Mouse (Mus musculus) spleen, adult 10 weeks (tissue): ENCODE results near the gene V1rd19. TPM values are rescaled to one million over a fixed set of nuclear protein-coding genes. Genes with fewer than 3 reads are reported as not detected.

ENCODE experiments used
- polyA plus RNA-seq: library from polyadenylated mRNA; stranded (reverse); fragments of 350-450 nt; fragmentation: Illumina TruSeq; extraction: RNeasy Lipid Tissue Mini Kit (QIAGEN cat#74804); gene quantifications from one replicate; pipeline ENCODE4 v1.2.3, GENCODE M21; 2015; ENCODE audit warnings: low replicate concordance; ENCODE audit not compliant: insufficient read depth

Gene V1rd19
- not detected for polyA plus RNA-seq

GRCm38 (mm10) chr7:24001391-24001790 is at the start of gene V1rd19:
V1rd19 (plus strand) TSS chr7:24001691.

DNA sequence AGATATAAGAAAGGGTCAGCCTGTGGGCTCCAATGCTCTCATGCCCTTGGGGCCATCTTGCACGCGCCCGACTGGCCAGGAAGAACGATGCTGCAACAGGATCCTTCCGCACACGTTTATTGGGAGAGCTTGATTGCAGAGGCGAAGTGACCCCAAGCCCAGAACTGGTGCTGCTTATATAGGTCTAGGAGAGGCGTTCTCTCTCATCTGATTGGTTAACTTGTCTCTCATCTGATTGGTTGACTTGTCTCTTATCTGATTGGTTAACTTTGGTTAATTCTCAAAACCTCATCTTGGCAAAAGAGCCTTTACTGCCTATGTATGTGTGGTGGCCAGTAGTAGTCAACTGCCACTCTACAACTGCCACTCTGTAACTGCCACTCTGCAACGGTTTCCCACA is 27.2 kb upstream of the V1rd19 start, which contains the start of gene Vmn1r181:
Gene Vmn1r181, plus strand, starts transcription at position 301 of the 400 bp plus-strand sequence.

DNA sequence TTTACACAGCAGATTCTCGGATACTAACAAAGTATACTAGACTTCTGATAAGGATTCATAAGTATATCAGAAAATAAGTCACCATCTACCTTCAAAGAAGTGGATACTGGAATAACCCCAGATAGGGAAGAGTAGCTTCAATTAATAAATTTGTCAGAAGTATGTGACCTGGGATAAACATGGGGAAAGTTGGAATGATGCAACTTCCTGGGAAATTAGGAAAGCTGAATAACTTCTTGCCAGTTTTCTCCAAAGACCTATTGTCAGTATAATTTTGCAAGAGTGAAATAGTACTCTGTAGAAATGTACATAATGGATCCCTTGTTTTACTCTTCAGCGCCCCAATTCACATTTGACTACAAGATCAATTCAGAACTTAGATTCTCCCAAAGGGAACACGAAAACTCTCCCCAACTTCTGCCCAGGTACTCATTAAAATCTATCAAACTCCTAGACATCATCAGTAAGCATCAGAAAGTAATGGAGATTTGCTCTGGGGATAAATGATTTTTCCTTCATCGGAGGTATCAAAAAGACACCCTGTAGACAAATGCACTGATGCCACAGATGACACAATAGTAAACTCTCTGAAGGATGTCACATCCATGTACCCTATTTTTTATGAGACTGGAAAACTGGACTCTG is 51.3 kb downstream of the V1rd19 start, which contains the start of gene Vmn1r183:
Gene Vmn1r183, plus strand, starts transcription at position 595 of the 645 bp plus-strand sequence.

Other genes starting within 250 kb of the V1rd19 start
- gene Vmn1r174, start 249.4 kb upstream of the V1rd19 start, polyA plus RNA-seq = not detected
- not detected for gene Vmn1r175, start 191.0 kb upstream of the V1rd19 start, polyA plus RNA-seq
- gene Vmn1r176, start 164.3 kb upstream of the V1rd19 start, polyA plus RNA-seq = not detected
- gene Vmn1r177, start 135.2 kb upstream of the V1rd19 start, polyA plus RNA-seq = not detected
- not detected for gene Vmn1r178, start 109.7 kb upstream of the V1rd19 start, polyA plus RNA-seq
- gene Vmn1r179, start 74.7 kb upstream of the V1rd19 start, polyA plus RNA-seq = not detected
- gene Vmn1r180, start 51.1 kb upstream of the V1rd19 start, polyA plus RNA-seq = not detected
- not detected for gene Vmn1r181, start 27.1 kb upstream of the V1rd19 start, polyA plus RNA-seq
- not detected for gene Vmn1r183, start 51.6 kb downstream of the V1rd19 start, polyA plus RNA-seq
- 25.4 TPM for gene Zfp180, start 80.2 kb downstream of the V1rd19 start, polyA plus RNA-seq
- 1.9 TPM for gene Zfp112, start 110.6 kb downstream of the V1rd19 start, polyA plus RNA-seq
- 11.2 TPM for gene Zfp235, start 132.5 kb downstream of the V1rd19 start, polyA plus RNA-seq
- gene Zfp114, start 173.4 kb downstream of the V1rd19 start, polyA plus RNA-seq = 0.37 TPM
- 4.2 TPM for gene Zfp111, start 209.8 kb downstream of the V1rd19 start, polyA plus RNA-seq
- gene Zfp109, start 235.9 kb downstream of the V1rd19 start, polyA plus RNA-seq = 3.5 TPM